Mouse (Mus musculus) heart, embryonic 12.5 days (tissue): ENCODE results near the gene Ndrg4. TPM values are rescaled to one million over a fixed set of nuclear protein-coding genes. Genes with fewer than 3 reads are reported as not detected.
"Not testable (repeated sequence)": the region's sequence is repeated elsewhere in the genome, so short reads cannot be mapped to it uniquely, and the experiment has no call there.

Experiments
- ATAC-seq: fragments of 200-750 bp; cut with Nextera tagmentation; 2 replicates; pipeline ENCODE4 v1.8.0; 2017; ENCODE audit warnings: moderate TSS enrichment, moderate library complexity; ENCODE audit not compliant: insufficient number of reproducible peaks, low FRiP score
- H3K27ac ChIP-seq: fragments of 300-500 bp; sonication (generic); 2 replicates; pipeline ENCODE4 v1.5.1; 2016; ENCODE audit warnings: mild to moderate bottlenecking, moderate library complexity; ENCODE audit not compliant: poor library complexity, severe bottlenecking
- H3K27me3 ChIP-seq: fragments of 300-500 bp; sonication (generic); replicated peaks from 2 replicates; pipeline ENCODE4 v1.6.1; 2016; ENCODE audit warnings: mild to moderate bottlenecking, moderate library complexity
- H3K36me3 ChIP-seq: fragments of 300-500 bp; sonication (generic); 2 replicates; pipeline ENCODE4 v1.6.1; 2016; ENCODE audit warnings: mild to moderate bottlenecking, moderate library complexity
- H3K4me1 ChIP-seq: fragments of 300-500 bp; sonication (generic); replicated peaks from 2 replicates; pipeline ENCODE4 v1.6.1; 2016; ENCODE audit warnings: mild to moderate bottlenecking
- H3K4me2 ChIP-seq: fragments of 300-500 bp; sonication (generic); 2 replicates; pipeline ENCODE4 v1.6.1; 2016; ENCODE audit warnings: mild to moderate bottlenecking, moderate library complexity
- H3K4me3 ChIP-seq: fragments of 300-500 bp; sonication (generic); 2 replicates; pipeline ENCODE4 v1.5.1; 2016; ENCODE audit warnings: mild to moderate bottlenecking
- H3K9ac ChIP-seq: fragments of 300-500 bp; sonication (generic); 2 replicates; pipeline ENCODE4 v1.6.1; 2016; ENCODE audit warnings: mild to moderate bottlenecking, moderate library complexity
- H3K9me3 ChIP-seq: fragments of 300-500 bp; sonication (generic); replicated peaks from 2 replicates; pipeline ENCODE4 v1.6.1; 2016; ENCODE audit warnings: mild to moderate bottlenecking, moderate library complexity
- WGBS: fragments of 180-500 bp; shearing (Covaris S2); methylation state at CpG from one replicate; pipeline ENCODE4 v1.1.7; 2016; 5-methylcytosine and 5-hydroxymethylcytosine counted together
- polyA plus RNA-seq: library from polyadenylated mRNA; unstranded; fragments of >200 nt; fragmentation: Nextera tagmentation; extraction: Ambion mirVana; gene quantifications from 2 replicates; pipeline ENCODE4 v1.2.1, GENCODE M21; 2016

The Ndrg4 gene
- polyA plus RNA-seq, 1 experiment from 2014 or later: 309 TPM

GRCm38 (mm10) chr8:95661085-95661484 is 15.7 kb upstream of the Ndrg4 start:
- H3K36me3 ChIP-seq: no peaks in the 10 kb centered on the region
- no peaks in the 10 kb centered on the region for H3K9me3 ChIP-seq
- H3K9ac ChIP-seq: no peak overlapping the region
- WGBS: 69% methylated on average over 8 of the region's 8 CpGs
- H3K4me2 ChIP-seq: no peak overlapping the region
- no peak overlapping the region for H3K27ac ChIP-seq
- H3K4me1 ChIP-seq: peaks cover 29% of the 10 kb centered on the region
- no peak overlapping the region for H3K4me3 ChIP-seq
- H3K27me3 ChIP-seq: no peaks in the 10 kb centered on the region
- no peak for ATAC-seq

GRCm38 (mm10) chr8:95661575-95661974 is 15.2 kb upstream of the Ndrg4 start:
- H3K4me1 ChIP-seq: peaks cover 26% of the 10 kb centered on the region
- WGBS: 84% methylated on average over 6 of the region's 6 CpGs
- no peak overlapping the region for H3K4me3 ChIP-seq
- H3K27me3 ChIP-seq: no peaks in the 10 kb centered on the region
- H3K9ac ChIP-seq: no peak overlapping the region
- no peak overlapping the region for H3K27ac ChIP-seq
- ATAC-seq: no peak
- no peak overlapping the region for H3K4me2 ChIP-seq
- H3K36me3 ChIP-seq: no peaks in the 10 kb centered on the region
- H3K9me3 ChIP-seq: peaks cover 4% of the 10 kb centered on the region

- ATAC-seq: peak; percentile 9; the same call in 1 of the 2 replicates
- no peaks in the 10 kb centered on the region for H3K36me3 ChIP-seq
- no peak overlapping the region for H3K27ac ChIP-seq
- H3K4me1 ChIP-seq: peaks cover 22% of the 10 kb centered on the region
- H3K4me2 ChIP-seq: no peak overlapping the region
- peaks cover 6% of the 10 kb centered on the region for H3K9me3 ChIP-seq
- no peaks in the 10 kb centered on the region for H3K27me3 ChIP-seq
- WGBS: 65% methylated on average over 7 of the region's 7 CpGs
- H3K9ac ChIP-seq: no peak overlapping the region
- H3K4me3 ChIP-seq: no peak overlapping the region
Measured at GRCm38 (mm10) chr8:95662885-95663598, 13.7 kb upstream of the Ndrg4 start.

- Histone ChIP-seq H3K36me3 (no peaks in the 10 kb centered on the region), H3K9ac (no peak overlapping the region), H3K4me2 (no peak overlapping the region), H3K27me3 (no peaks in the 10 kb centered on the region), H3K4me3 (no peak overlapping the region), H3K27ac (0 out of 2 replicates have a peak overlapping the region, but pooled peaks have one; percentile 41), H3K9me3 (peaks cover 6% of the 10 kb centered on the region), H3K4me1 (peaks cover 22% of the 10 kb centered on the region)
- 0 out of 2 replicates have a peak, but pooled peaks have one; percentile 11 for ATAC-seq
- WGBS: 40% methylated on average over 4 of the region's 4 CpGs
Measured at GRCm38 (mm10) chr8:95663599-95663949, 13.2 kb upstream of the Ndrg4 start.

- not testable (repeated sequence) for H3K4me3 ChIP-seq, ATAC-seq, H3K27me3 ChIP-seq, H3K4me2 ChIP-seq, H3K9me3 ChIP-seq, H3K9ac ChIP-seq, H3K36me3 ChIP-seq, H3K27ac ChIP-seq
- WGBS: 90% methylated on average over 11 of the region's 11 CpGs
- peaks cover 22% of the 10 kb centered on the region for H3K4me1 ChIP-seq
Measured at GRCm38 (mm10) chr8:95665813-95666452, 10.8 kb upstream of the Ndrg4 start.

GRCm38 (mm10) chr8:95668163-95668958 is 8.4 kb upstream of the Ndrg4 start:
- no peak overlapping the region for H3K4me3 ChIP-seq
- peaks cover 21% of the 10 kb centered on the region for H3K4me1 ChIP-seq
- 36% methylated on average over 8 of the region's 8 CpGs for WGBS
- H3K27ac ChIP-seq: no peak overlapping the region
- H3K9me3 ChIP-seq: peaks cover 6% of the 10 kb centered on the region
- no peaks in the 10 kb centered on the region for H3K36me3 ChIP-seq
- H3K4me2 ChIP-seq: no peak overlapping the region
- peaks cover 8% of the 10 kb centered on the region; the same call in 1 of the 2 replicates for H3K27me3 ChIP-seq
- no peak overlapping the region for H3K9ac ChIP-seq
- no peak for ATAC-seq

- WGBS: 60% methylated on average over 2 of the region's 2 CpGs
- no peak overlapping the region for H3K4me3 ChIP-seq
- no peak overlapping the region for H3K27ac ChIP-seq
- H3K4me1 ChIP-seq: peaks cover 12% of the 10 kb centered on the region
- peaks cover 22% of the 10 kb centered on the region for H3K27me3 ChIP-seq
- H3K9ac ChIP-seq: no peak overlapping the region
- peaks cover 6% of the 10 kb centered on the region for H3K9me3 ChIP-seq
- no peaks in the 10 kb centered on the region for H3K36me3 ChIP-seq
- no peak for ATAC-seq
- H3K4me2 ChIP-seq: no peak overlapping the region
Measured at GRCm38 (mm10) chr8:95669967-95670366, 6.8 kb upstream of the Ndrg4 start.

GRCm38 (mm10) chr8:95671861-95672260 is 4.9 kb upstream of the Ndrg4 start:
- Histone ChIP-seq H3K4me1 (peaks cover 12% of the 10 kb centered on the region), H3K4me3 (no peak overlapping the region), H3K27ac (no peak overlapping the region), H3K36me3 (no peaks in the 10 kb centered on the region), H3K27me3 (peaks cover 35% of the 10 kb centered on the region), H3K4me2 (no peak overlapping the region), H3K9me3 (no peaks in the 10 kb centered on the region; the same call in 1 of the 2 replicates), H3K9ac (no peak overlapping the region)
- ATAC-seq: no peak
- WGBS: 79% methylated on average over 6 of the region's 6 CpGs

GRCm38 (mm10) chr8:95672811-95673210 is 4.0 kb upstream of the Ndrg4 start:
- H3K9me3 ChIP-seq: no peaks in the 10 kb centered on the region
- 58% methylated on average over 5 of the region's 5 CpGs for whole genome bisulfite sequencing
- H3K4me3 ChIP-seq: no peak overlapping the region
- no peak overlapping the region for H3K27ac ChIP-seq
- ATAC-seq: no peak
- peaks cover 18% of the 10 kb centered on the region for H3K4me1 ChIP-seq
- no peaks in the 10 kb centered on the region for H3K36me3 ChIP-seq
- H3K4me2 ChIP-seq: no peak overlapping the region
- no peak overlapping the region for H3K9ac ChIP-seq
- H3K27me3 ChIP-seq: peaks cover 44% of the 10 kb centered on the region

- H3K36me3 ChIP-seq: no peaks in the 10 kb centered on the region
- H3K9me3 ChIP-seq: no peaks in the 10 kb centered on the region
- H3K9ac ChIP-seq: peak overlapping the region; percentile 76
- under 1% methylated on average over 26 of the region's 48 CpGs for WGBS
- H3K4me2 ChIP-seq: peak overlapping the region; percentile 87
- peak; percentile 44 for ATAC-seq
- peaks cover 7% of the 10 kb centered on the region for H3K4me1 ChIP-seq
- H3K27ac ChIP-seq: no peak overlapping the region
- H3K4me3 ChIP-seq: peak overlapping the region; percentile 66
- H3K27me3 ChIP-seq: peaks cover 77% of the 10 kb centered on the region
Measured at GRCm38 (mm10) chr8:95677591-95678023, 827 bp downstream of the Ndrg4 start.

GRCm38 (mm10) chr8:95678024-95678611 is 1.3 kb downstream of the Ndrg4 start:
- ATAC-seq: no peak
- no peak overlapping the region for H3K27ac ChIP-seq
- WGBS: under 1% methylated on average over 57 of the region's 70 CpGs
- H3K27me3 ChIP-seq: peaks cover 73% of the 10 kb centered on the region
- H3K36me3 ChIP-seq: no peaks in the 10 kb centered on the region
- peak overlapping the region; percentile 76 for H3K9ac ChIP-seq
- no peaks in the 10 kb centered on the region for H3K9me3 ChIP-seq
- H3K4me1 ChIP-seq: peaks cover 7% of the 10 kb centered on the region
- H3K4me2 ChIP-seq: peak overlapping the region; percentile 87
- H3K4me3 ChIP-seq: peak overlapping the region; percentile 66
